Mouse (Mus musculus) ES-E14 (cell line): ENCODE results near the gene Lpcat4. TPM values are rescaled to one million over a fixed set of nuclear protein-coding genes. Genes with fewer than 3 reads are reported as not detected.

Source experiments
- DNase-seq: peaks from one replicate; pipeline ENCODE4 v3.0.0-alpha.2; 2013; ENCODE audit warnings: low read depth, low spot score
- H3K27ac ChIP-seq: 2 replicates; pipeline ENCODE4 v1.5.1; 2012; ENCODE audit warnings: low read depth, mild to moderate bottlenecking, low read length, moderate library complexity, mixed read lengths; ENCODE audit not compliant: poor library complexity, insufficient read depth, severe bottlenecking
- H3K36me3 ChIP-seq: 2 replicates; pipeline ENCODE4 v1.6.1; 2012; ENCODE audit warnings: mild to moderate bottlenecking, low read length, moderate library complexity, mixed read lengths; ENCODE audit not compliant: control insufficient read depth, poor library complexity, insufficient read depth, severe bottlenecking
- H3K4me1 ChIP-seq, 2 experiments: fragments of 150-350 bp in 1 of 2; sonication (generic) in 1 of 2; 2 replicates each; pipeline ENCODE4 v1.6.1; 2012; ENCODE audit warnings: low read length in 2 of 2, mild to moderate bottlenecking in 1 of 2, mixed read lengths in 1 of 2; ENCODE audit not compliant: control insufficient read depth in 2 of 2, insufficient read depth in 2 of 2, poor library complexity in 1 of 2
- H3K4me3 ChIP-seq, 2 experiments: fragments of 150-350 bp in 1 of 2; sonication (generic) in 1 of 2; 2 replicates each; pipeline ENCODE4 v1.5.1; 2012; ENCODE audit warnings: low read length in 2 of 2, low read depth in 1 of 2, mild to moderate bottlenecking in 1 of 2, mixed read lengths in 1 of 2; ENCODE audit not compliant: insufficient read depth in 1 of 2, poor library complexity in 1 of 2, severe bottlenecking in 1 of 2
- H3K9ac ChIP-seq: 2 replicates; pipeline ENCODE4 v1.6.1; 2012; ENCODE audit warnings: low read depth, mild to moderate bottlenecking, low read length, mixed read lengths; ENCODE audit not compliant: poor library complexity, insufficient read depth, severe bottlenecking
- H3K9me3 ChIP-seq: fragments of 150-350 bp; sonication (generic); 2 replicates; pipeline ENCODE4 v1.6.1; 2012; ENCODE audit warnings: low read depth, mild to moderate bottlenecking, low read length; ENCODE audit not compliant: control insufficient read depth, insufficient read depth
- CHD2 ChIP-seq: IDR thresholded peaks from 2 replicates; pipeline ENCODE4 v1.6.1; 2014; ENCODE audit warnings: mild to moderate bottlenecking, low read depth, low read length, inconsistent platforms
- HCFC1 ChIP-seq: IDR thresholded peaks from 2 replicates; pipeline ENCODE4 v1.6.1; 2012; ENCODE audit warnings: low read length, inconsistent platforms, borderline replicate concordance; ENCODE audit not compliant: insufficient read depth
- MAFK ChIP-seq: IDR thresholded peaks from 2 replicates; pipeline ENCODE4 v1.6.1; 2014; ENCODE audit warnings: mild to moderate bottlenecking, low read depth, low read length, inconsistent platforms; ENCODE audit not compliant: insufficient read depth
- ZC3H11A ChIP-seq: IDR thresholded peaks from 2 replicates; pipeline ENCODE4 v1.6.1; 2012; ENCODE audit warnings: low read depth, mild to moderate bottlenecking, inconsistent platforms, low read length, borderline replicate concordance
- ZNF384 ChIP-seq: IDR thresholded peaks from 2 replicates; pipeline ENCODE4 v1.6.1; 2012; ENCODE audit warnings: low read depth, low read length, inconsistent platforms
- in situ Hi-C, 2 experiments: fragments of 600-800 bp; cut with MboI; formaldehyde crosslinking; loops; one replicate each; pipeline ENCODE4 v1.15.1; 2025; ENCODE audit warnings: low sequenced_read_pairs in 2 of 2, inconsistent platforms in 1 of 2; ENCODE audit not compliant: unreplicated experiment in 2 of 2
- total RNA-seq: library from RNA; depleted of rRNA; stranded (reverse); fragments of 300-350 nt; gene quantifications from 2 replicates; pipeline ENCODE4 v1.2.3, GENCODE M21; 2012

The Lpcat4 gene
- total RNA-seq, 1 experiment = 15.8 TPM

- in situ Hi-C loops = no loop called here
- TF ChIP-seq ZC3H11A (0 out of 2 replicates have a peak, but pooled peaks have one; percentile 27), CHD2 (no peak), ZNF384 (no peak), HCFC1 (no peak), MAFK (no peak)
- Histone ChIP-seq H3K4me1 (no peaks in the 10 kb centered on the region), H3K36me3 (no peaks in the 10 kb centered on the region), H3K9ac (no peak overlapping the region), H3K9me3 (no peaks in the 10 kb centered on the region), H3K27ac (no peak overlapping the region), H3K4me3 (no peak overlapping the region)
- DNase-seq = peak; percentile 29
Measured at GRCm38 (mm10) chr2:112215977-112216376, 23.3 kb upstream of the Lpcat4 start.

- no peaks in the 10 kb centered on the region for H3K4me1 ChIP-seq
- in situ Hi-C loops = no loop called here
- no peak for DNase-seq
- no peaks in the 10 kb centered on the region for H3K9me3 ChIP-seq
- no peak overlapping the region for H3K9ac ChIP-seq
- no peak overlapping the region for H3K27ac ChIP-seq
- no peak for TF ChIP-seq MAFK
- no peak for TF ChIP-seq ZNF384
- TF ChIP-seq ZC3H11A = no peak
- TF ChIP-seq CHD2 = no peak
- no peak for TF ChIP-seq HCFC1
- H3K36me3 ChIP-seq = no peaks in the 10 kb centered on the region
- no peak overlapping the region for H3K4me3 ChIP-seq
Measured at GRCm38 (mm10) chr2:112217614-112218013, 21.7 kb upstream of the Lpcat4 start.

- H3K4me3 ChIP-seq = no peak overlapping the region
- no peaks in the 10 kb centered on the region for H3K4me1 ChIP-seq
- no peaks in the 10 kb centered on the region for H3K36me3 ChIP-seq
- DNase-seq = no peak
- in situ Hi-C loops = no loop called here
- no peak overlapping the region for H3K27ac ChIP-seq
- H3K9ac ChIP-seq = no peak overlapping the region
- H3K9me3 ChIP-seq = no peaks in the 10 kb centered on the region
- no peak for TF ChIP-seq HCFC1
- TF ChIP-seq CHD2 = no peak
- no peak for TF ChIP-seq ZC3H11A
- no peak for TF ChIP-seq ZNF384
- no peak for TF ChIP-seq MAFK
Measured at GRCm38 (mm10) chr2:112220880-112221279, 18.4 kb upstream of the Lpcat4 start.

- no peaks in the 10 kb centered on the region for H3K9me3 ChIP-seq
- no peak overlapping the region for H3K27ac ChIP-seq
- no peak overlapping the region for H3K9ac ChIP-seq
- in situ Hi-C loops = no loop called here
- H3K36me3 ChIP-seq = no peaks in the 10 kb centered on the region
- TF ChIP-seq HCFC1 (no peak), ZNF384 (no peak), ZC3H11A (no peak), MAFK (no peak), CHD2 (no peak)
- no peak overlapping the region for H3K4me3 ChIP-seq
- no peaks in the 10 kb centered on the region for H3K4me1 ChIP-seq
- no peak for DNase-seq
Measured at GRCm38 (mm10) chr2:112222607-112223006, 16.7 kb upstream of the Lpcat4 start.

- TF ChIP-seq ZNF384 (no peak), CHD2 (no peak), MAFK (no peak), ZC3H11A (no peak), HCFC1 (no peak)
Measured at GRCm38 (mm10) chr2:112224356-112224755, 14.9 kb upstream of the Lpcat4 start.

More at GRCm38 (mm10) chr2:112224356-112224755, 14.9 kb upstream of the Lpcat4 start:
- in situ Hi-C loops = no loop called here
- no peak for DNase-seq
- Histone ChIP-seq H3K4me1 (no peaks in the 10 kb centered on the region), H3K27ac (no peak overlapping the region), H3K36me3 (no peaks in the 10 kb centered on the region), H3K9ac (no peak overlapping the region), H3K9me3 (no peaks in the 10 kb centered on the region), H3K4me3 (no peak overlapping the region)
